Mouse (Mus musculus) myocyte (in vitro differentiated cells): ENCODE results near the gene Relt.

Experiments used
- CEBPB ChIP-seq: IDR thresholded peaks from 2 replicates; pipeline ENCODE4 v1.6.1; 2011; ENCODE audit warnings: mild to moderate bottlenecking, moderate library complexity; ENCODE audit not compliant: poor library complexity, insufficient read depth, severe bottlenecking
- MAX ChIP-seq: IDR thresholded peaks from one replicate; pipeline ENCODE4 v1.6.1; 2011; ENCODE audit warnings: low read depth, mild to moderate bottlenecking, control low read depth
- MYOG ChIP-seq, 3 experiments: IDR thresholded peaks; one replicate each; pipeline ENCODE4 v1.6.1; 2011; ENCODE audit warnings: control low read depth in 2 of 3, low read depth in 2 of 3, mild to moderate bottlenecking in 2 of 3; ENCODE audit not compliant: insufficient read length in 2 of 3, control insufficient read depth in 1 of 3, insufficient read depth in 1 of 3
- POLR2A ChIP-seq: IDR thresholded peaks from one replicate; pipeline ENCODE4 v1.6.1; 2011; ENCODE audit warnings: low read depth, mild to moderate bottlenecking, control low read depth, moderate library complexity; ENCODE audit not compliant: insufficient read length
- POLR2AphosphoS2 ChIP-seq: IDR thresholded peaks from one replicate; pipeline ENCODE4 v1.6.1; 2011; ENCODE audit warnings: low read depth, control low read depth; ENCODE audit not compliant: insufficient read length
- SRF ChIP-seq: IDR thresholded peaks from one replicate; pipeline ENCODE4 v1.6.1; 2011; ENCODE audit warnings: low read depth; ENCODE audit not compliant: control insufficient read depth, insufficient read length
- TCF12 ChIP-seq: IDR thresholded peaks from one replicate; pipeline ENCODE4 v1.6.1; 2011; ENCODE audit warnings: mild to moderate bottlenecking, control low read depth; ENCODE audit not compliant: poor library complexity, insufficient read depth, severe bottlenecking
- TCF3 ChIP-seq: IDR thresholded peaks from one replicate; pipeline ENCODE4 v1.6.1; 2011; ENCODE audit warnings: low read depth, control low read depth; ENCODE audit not compliant: insufficient read length
- USF1 ChIP-seq: IDR thresholded peaks from one replicate; pipeline ENCODE4 v1.6.1; 2011; ENCODE audit warnings: low read depth, mild to moderate bottlenecking, control low read depth, moderate library complexity

DNA sequence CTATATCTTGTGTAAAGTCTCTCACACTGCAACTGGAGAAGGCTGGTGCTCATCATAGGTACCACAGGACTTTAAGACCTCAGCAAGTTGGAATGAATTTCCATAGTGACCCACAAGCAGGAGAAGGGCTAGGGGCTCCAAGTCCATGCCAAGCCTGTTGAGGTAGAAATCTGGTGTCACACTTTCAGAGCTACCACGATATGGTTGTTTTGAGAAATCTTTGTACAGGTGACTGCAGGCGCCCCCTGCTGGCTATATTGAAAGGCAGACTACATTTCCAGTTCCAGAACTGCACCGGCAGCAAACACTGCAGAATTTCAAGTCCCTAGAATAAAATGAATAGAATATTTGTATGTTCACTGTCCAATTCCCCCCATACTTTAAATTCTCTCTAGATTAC, 3.4 kb upstream of the Relt start:
- no peak for TF ChIP-seq POLR2A
- no peak for TF ChIP-seq POLR2AphosphoS2
- TF ChIP-seq USF1 = no peak
- TF ChIP-seq MAX = no peak
- no peak for TF ChIP-seq TCF3
- TF ChIP-seq TCF12 = no peak
- TF ChIP-seq MYOG (IDR thresholded peaks at IDR 0.05; ENCODE audit: control insufficient read depth in 1 of 3, insufficient read depth in 1 of 3, insufficient read length in 2 of 3, low read depth in 2 of 3) = no peak
- TF ChIP-seq SRF = no peak
- no peak for TF ChIP-seq CEBPB
